Mouse (Mus musculus) layer of hippocampus, adult 2 months (tissue): Measurements from ENCODE around the gene Dach1. TPM values are rescaled to one million over a fixed set of nuclear protein-coding genes. Genes with fewer than 3 reads are reported as not detected.
A peak's percentile ranks its signal among the peaks of the same experiment; 100 is the strongest.

ENCODE experiments used
- DNase-seq, 2 experiments: peaks; one replicate each; pipeline ENCODE4 v3.0.0; 2022; ENCODE audit warnings: low spot score in 2 of 2
- H3K27ac ChIP-seq: fragments of 200-600 bp; 2 replicates; pipeline ENCODE4 v1.8.1; 2022
- H3K4me3 ChIP-seq: fragments of 200-600 bp; 2 replicates; pipeline ENCODE4 v1.8.1; 2022; ENCODE audit warnings: mild to moderate bottlenecking
- CTCF ChIP-seq: fragments of 200-600 bp; conservative IDR thresholded peaks from 2 replicates; pipeline ENCODE4 v1.8.1; 2022; ENCODE audit warnings: antibody characterized with exemption, mild to moderate bottlenecking, moderate library complexity
- total RNA-seq, 2 experiments: library from RNA; stranded (reverse); gene quantifications; 2 replicates each; pipeline ENCODE4 v1.2.3; 2021

Gene Dach1
- total RNA-seq, 2 experiments from 2014 or later: 4.3 to 4.5 TPM

GRCm38 (mm10) chr14:97976091-97976490 is 193.5 kb downstream of the Dach1 start:
- 0 out of 2 replicates have a peak, but pooled peaks have one; percentile 3 for TF ChIP-seq CTCF
- Histone ChIP-seq H3K4me3 (no peak overlapping the region), H3K27ac (no peak overlapping the region)
- no peak for DNase-seq

- Histone ChIP-seq H3K27ac (no peak overlapping the region), H3K4me3 (no peak overlapping the region)
- DNase-seq: no peak
- no peak for TF ChIP-seq CTCF
These were observed 194.1 kb downstream of the Dach1 start for GRCm38 (mm10) chr14:97975447-97975846.

GRCm38 (mm10) chr14:97964543-97965069 is 205.0 kb downstream of the Dach1 start:
- Histone ChIP-seq H3K27ac (no peak overlapping the region), H3K4me3 (no peak overlapping the region)
- DNase-seq: no peak
- no peak for TF ChIP-seq CTCF

GRCm38 (mm10) chr14:97963624-97964023 is 205.9 kb downstream of the Dach1 start:
- no peak for TF ChIP-seq CTCF
- no peak for DNase-seq
- Histone ChIP-seq H3K27ac (no peak overlapping the region), H3K4me3 (no peak overlapping the region)

- no peak for TF ChIP-seq CTCF
- Histone ChIP-seq H3K4me3 (no peak overlapping the region), H3K27ac (no peak overlapping the region)
- DNase-seq: no peak
These were observed 213.2 kb downstream of the Dach1 start for GRCm38 (mm10) chr14:97956356-97956755.

GRCm38 (mm10) chr14:97945471-97945870 is 224.1 kb downstream of the Dach1 start:
- no peak for TF ChIP-seq CTCF
- no peak for DNase-seq

GRCm38 (mm10) chr14:97944643-97945268 is 224.8 kb downstream of the Dach1 start:
- no peak for TF ChIP-seq CTCF
- H3K4me3 ChIP-seq: no peak overlapping the region
- no peak for DNase-seq
- H3K27ac ChIP-seq: no peak overlapping the region

More at GRCm38 (mm10) chr14:97945471-97945870, 224.1 kb downstream of the Dach1 start:
- Histone ChIP-seq H3K4me3 (no peak overlapping the region), H3K27ac (no peak overlapping the region)

- Histone ChIP-seq H3K27ac (no peak overlapping the region), H3K4me3 (no peak overlapping the region)
- DNase-seq: no peak
- TF ChIP-seq CTCF: no peak
These were observed 227.2 kb downstream of the Dach1 start for GRCm38 (mm10) chr14:97942361-97942760.

- no peak for TF ChIP-seq CTCF
- no peak overlapping the region for H3K4me3 ChIP-seq
- no peak for DNase-seq
- no peak overlapping the region for H3K27ac ChIP-seq
These were observed 272.9 kb downstream of the Dach1 start for GRCm38 (mm10) chr14:97896622-97897021.

GRCm38 (mm10) chr14:97881976-97882375 is 287.6 kb downstream of the Dach1 start:
- no peak overlapping the region for H3K4me3 ChIP-seq
- peak; percentile 48 for TF ChIP-seq CTCF
- no peak overlapping the region for H3K27ac ChIP-seq
- no peak for DNase-seq

- no peak for TF ChIP-seq CTCF
- Histone ChIP-seq H3K4me3 (no peak overlapping the region), H3K27ac (no peak overlapping the region)
- DNase-seq: no peak
These were observed 298.6 kb downstream of the Dach1 start for GRCm38 (mm10) chr14:97871001-97871400.

- DNase-seq: peak in 1 of 2 experiments; percentile 8
- Histone ChIP-seq H3K27ac (no peak overlapping the region), H3K4me3 (no peak overlapping the region)
- TF ChIP-seq CTCF: no peak
These were observed 311.2 kb downstream of the Dach1 start for GRCm38 (mm10) chr14:97858384-97858783.

- DNase-seq: no peak
- H3K27ac ChIP-seq: no peak overlapping the region
- no peak for TF ChIP-seq CTCF
- no peak overlapping the region for H3K4me3 ChIP-seq
These were observed 312.3 kb downstream of the Dach1 start for GRCm38 (mm10) chr14:97857276-97857675.

GRCm38 (mm10) chr14:97855345-97855744 is 314.2 kb downstream of the Dach1 start:
- TF ChIP-seq CTCF: no peak
- no peak overlapping the region for H3K4me3 ChIP-seq
- no peak overlapping the region for H3K27ac ChIP-seq
- DNase-seq: no peak

GRCm38 (mm10) chr14:97850486-97850885 is 319.1 kb downstream of the Dach1 start:
- DNase-seq: no peak
- Histone ChIP-seq H3K4me3 (no peak overlapping the region), H3K27ac (no peak overlapping the region)
- TF ChIP-seq CTCF: no peak
